Mouse (Mus musculus) liver, embryonic 14.5 days (tissue): ENCODE results near the gene Cyp2d22.

Experiments
- CTCF ChIP-seq: IDR thresholded peaks from 2 replicates; pipeline ENCODE4 v1.5.1; 2016; ENCODE audit warnings: antibody characterized with exemption, low read depth, control low read depth
- EP300 ChIP-seq: IDR thresholded peaks from 2 replicates; pipeline ENCODE4 v1.6.1; 2016; ENCODE audit warnings: antibody characterized with exemption, low read depth

DNA sequence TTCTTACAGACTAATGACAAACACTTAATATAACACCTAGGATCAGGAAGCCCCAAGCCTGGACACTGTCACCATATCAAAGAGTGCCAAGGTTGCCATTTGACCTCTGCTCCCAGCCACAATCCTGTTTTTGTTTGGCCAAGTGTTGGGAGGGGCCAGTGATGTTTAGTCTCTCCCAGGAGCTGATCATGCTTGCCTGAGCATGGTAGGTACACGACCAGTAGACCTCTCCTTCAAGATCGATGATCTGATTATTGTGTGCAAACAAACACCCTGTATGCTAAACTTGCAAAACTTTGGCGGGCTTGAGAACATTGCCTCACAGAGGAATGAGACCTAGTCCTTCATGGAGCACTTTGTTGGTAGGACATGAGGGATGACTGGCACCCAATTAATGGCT is 43.4 kb upstream of the Cyp2d22 start:
- no peak for TF ChIP-seq CTCF
- TF ChIP-seq EP300, result no peak
